Mouse (Mus musculus): Measurements from ENCODE around the gene Ucn2. TPM values are rescaled to one million over a fixed set of nuclear protein-coding genes. Genes with fewer than 3 reads are reported as not detected.
A peak's percentile ranks its signal among the peaks of the same experiment; 100 is the strongest.

The Ucn2 gene
- polyA plus RNA-seq (2015; fragmentation: Nextera tagmentation; extraction: Ambion mirVana): 0.14 and 0.18 TPM in 2 replicates

- Histone ChIP-seq H3K4me1 (peaks cover 27% of the 10 kb centered on the region), H3K27me3 (no peaks in the 10 kb centered on the region), H3K36me3 (no peaks in the 10 kb centered on the region), H3K27ac (no peak within 1 kb of the TSS), H3K4me3 (replicated peaks) (no peak within 1 kb of the TSS), H3K9me3 (replicated peaks) (no peaks in the 10 kb centered on the region), H3K4me2 (no peak within 1 kb of the TSS), H3K9ac (no peak within 1 kb of the TSS)
- WGBS: 90% methylated on average over 4 of the region's 4 CpGs
- ATAC-seq (replicated peaks; ENCODE audit: low FRiP score): no peak
These were observed at the start of gene Ucn2 for GRCm38 (mm10) chr9:108985710-108986109. Ucn2 (plus strand) TSS chr9:108986010.

- peak; percentile 87 for ATAC-seq (replicated peaks; ENCODE audit: low FRiP score)
- WGBS: 1% methylated on average over 58 of the region's 58 CpGs
- peaks cover 37% of the 10 kb centered on the region for H3K36me3 ChIP-seq
- peak within 1 kb of the TSS; percentile 64 for H3K4me2 ChIP-seq
- H3K4me1 ChIP-seq: peaks cover 5% of the 10 kb centered on the region
- H3K4me3 ChIP-seq (replicated peaks): peak within 1 kb of the TSS; percentile 67
- H3K9ac ChIP-seq: peak within 1 kb of the TSS; percentile 85
- H3K27ac ChIP-seq: peak within 1 kb of the TSS; percentile 55
- H3K9me3 ChIP-seq (replicated peaks): no peaks in the 10 kb centered on the region
- no peaks in the 10 kb centered on the region for H3K27me3 ChIP-seq
These were observed 49.1 kb upstream of the Ucn2 start, which contains the start of gene Uqcrc1 for GRCm38 (mm10) chr9:108936418-108937364. Uqcrc1 (plus strand) TSS chr9:108936633.

- Histone ChIP-seq H3K36me3 (peaks cover 95% of the 10 kb centered on the region), H3K4me1 (peaks cover 19% of the 10 kb centered on the region), H3K9ac (no peak overlapping the region), H3K27ac (no peak overlapping the region), H3K4me2 (no peak overlapping the region), H3K27me3 (no peaks in the 10 kb centered on the region), H3K9me3 (replicated peaks) (no peaks in the 10 kb centered on the region), H3K4me3 (replicated peaks) (no peak overlapping the region)
- 81% methylated on average over 9 of the region's 9 CpGs for WGBS
- no peak for ATAC-seq (replicated peaks; ENCODE audit: low FRiP score)
These were observed 40.7 kb upstream of the Ucn2 start for GRCm38 (mm10) chr9:108945111-108945510.

GRCm38 (mm10) chr9:108945608-108946007 is 40.2 kb upstream of the Ucn2 start:
- WGBS: 85% methylated on average over 5 of the region's 5 CpGs
- H3K4me3 ChIP-seq (replicated peaks): no peak overlapping the region
- H3K36me3 ChIP-seq: peaks cover 95% of the 10 kb centered on the region
- ATAC-seq (replicated peaks; ENCODE audit: low FRiP score): no peak
- H3K4me2 ChIP-seq: no peak overlapping the region
- H3K9ac ChIP-seq: no peak overlapping the region
- peaks cover 21% of the 10 kb centered on the region for H3K4me1 ChIP-seq
- no peaks in the 10 kb centered on the region for H3K9me3 ChIP-seq (replicated peaks)
- no peaks in the 10 kb centered on the region for H3K27me3 ChIP-seq
- H3K27ac ChIP-seq: no peak overlapping the region

- Histone ChIP-seq H3K9me3 (replicated peaks) (no peaks in the 10 kb centered on the region), H3K4me3 (replicated peaks) (no peak overlapping the region), H3K4me1 (peaks cover 36% of the 10 kb centered on the region), H3K27me3 (peaks cover 15% of the 10 kb centered on the region), H3K9ac (no peak overlapping the region), H3K36me3 (peaks cover 69% of the 10 kb centered on the region), H3K4me2 (no peak overlapping the region), H3K27ac (peak overlapping the region; percentile 86)
- ATAC-seq (replicated peaks; ENCODE audit: low FRiP score): peak; percentile 58
- 56% methylated on average over 13 of the region's 13 CpGs for WGBS
These were observed 36.4 kb upstream of the Ucn2 start for GRCm38 (mm10) chr9:108949231-108949966.

- H3K27ac ChIP-seq: peak overlapping the region; percentile 86
- H3K27me3 ChIP-seq: peaks cover 16% of the 10 kb centered on the region
- no peak overlapping the region for H3K4me3 ChIP-seq (replicated peaks)
- no peak for ATAC-seq (replicated peaks; ENCODE audit: low FRiP score)
- no peak overlapping the region for H3K9ac ChIP-seq
- 87% methylated on average over 9 of the region's 9 CpGs for WGBS
- H3K36me3 ChIP-seq: peaks cover 62% of the 10 kb centered on the region
- H3K4me1 ChIP-seq: peaks cover 37% of the 10 kb centered on the region
- no peak overlapping the region for H3K4me2 ChIP-seq
- no peaks in the 10 kb centered on the region for H3K9me3 ChIP-seq (replicated peaks)
These were observed 35.7 kb upstream of the Ucn2 start for GRCm38 (mm10) chr9:108949967-108950728.

- Histone ChIP-seq H3K4me3 (replicated peaks) (peak within 1 kb of the TSS; percentile 32), H3K4me2 (peak within 1 kb of the TSS; percentile 55), H3K27ac (no peak within 1 kb of the TSS), H3K9me3 (replicated peaks) (no peaks in the 10 kb centered on the region), H3K36me3 (peaks cover 31% of the 10 kb centered on the region), H3K9ac (no peak within 1 kb of the TSS), H3K27me3 (peaks cover 16% of the 10 kb centered on the region), H3K4me1 (peaks cover 35% of the 10 kb centered on the region)
- no peak for ATAC-seq (replicated peaks; ENCODE audit: low FRiP score)
- 12% methylated on average over 15 of the region's 15 CpGs for WGBS
These were observed 32.7 kb upstream of the Ucn2 start, which contains the start of gene Col7a1 for GRCm38 (mm10) chr9:108953081-108953636. Col7a1 (plus strand) TSS chr9:108953586.

GRCm38 (mm10) chr9:108955241-108955640 is 30.6 kb upstream of the Ucn2 start:
- H3K27me3 ChIP-seq: peaks cover 16% of the 10 kb centered on the region
- 82% methylated on average over 11 of the region's 11 CpGs for WGBS
- no peak overlapping the region for H3K4me3 ChIP-seq (replicated peaks)
- no peak overlapping the region for H3K9ac ChIP-seq
- peaks cover 18% of the 10 kb centered on the region for H3K4me1 ChIP-seq
- peaks cover 11% of the 10 kb centered on the region for H3K36me3 ChIP-seq
- no peak overlapping the region for H3K4me2 ChIP-seq
- no peak for ATAC-seq (replicated peaks; ENCODE audit: low FRiP score)
- no peaks in the 10 kb centered on the region for H3K9me3 ChIP-seq (replicated peaks)
- no peak overlapping the region for H3K27ac ChIP-seq

- Histone ChIP-seq H3K36me3 (peaks cover 5% of the 10 kb centered on the region; the same call in 1 of the 2 replicates), H3K4me1 (peaks cover 18% of the 10 kb centered on the region), H3K27me3 (peaks cover 16% of the 10 kb centered on the region), H3K4me3 (replicated peaks) (no peak overlapping the region), H3K27ac (no peak overlapping the region), H3K4me2 (no peak overlapping the region), H3K9me3 (replicated peaks) (no peaks in the 10 kb centered on the region), H3K9ac (no peak overlapping the region)
- ATAC-seq (replicated peaks; ENCODE audit: low FRiP score): no peak
- 81% methylated on average over 11 of the region's 11 CpGs for WGBS
These were observed 30.0 kb upstream of the Ucn2 start for GRCm38 (mm10) chr9:108955846-108956245.

GRCm38 (mm10) chr9:108963577-108963976 is 22.2 kb upstream of the Ucn2 start:
- no peak overlapping the region for H3K9ac ChIP-seq
- no peaks in the 10 kb centered on the region for H3K9me3 ChIP-seq (replicated peaks)
- no peak overlapping the region for H3K27ac ChIP-seq
- no peaks in the 10 kb centered on the region for H3K27me3 ChIP-seq
- WGBS: 76% methylated on average over 3 of the region's 3 CpGs
- no peaks in the 10 kb centered on the region for H3K36me3 ChIP-seq
- H3K4me3 ChIP-seq (replicated peaks): no peak overlapping the region
- no peak overlapping the region for H3K4me2 ChIP-seq
- no peak for ATAC-seq (replicated peaks; ENCODE audit: low FRiP score)
- no peaks in the 10 kb centered on the region for H3K4me1 ChIP-seq

GRCm38 (mm10) chr9:108964338-108964737 is 21.5 kb upstream of the Ucn2 start:
- H3K9ac ChIP-seq: no peak overlapping the region
- H3K36me3 ChIP-seq: no peaks in the 10 kb centered on the region
- H3K27ac ChIP-seq: no peak overlapping the region
- no peak overlapping the region for H3K4me2 ChIP-seq
- no peaks in the 10 kb centered on the region for H3K9me3 ChIP-seq (replicated peaks)
- H3K27me3 ChIP-seq: no peaks in the 10 kb centered on the region
- H3K4me3 ChIP-seq (replicated peaks): no peak overlapping the region
- H3K4me1 ChIP-seq: no peaks in the 10 kb centered on the region
- WGBS: 78% methylated on average over 6 of the region's 6 CpGs
- ATAC-seq (replicated peaks; ENCODE audit: low FRiP score): no peak
